Mouse (Mus musculus): ENCODE measurements around the gene Pir. TPM values are rescaled to one million over a fixed set of nuclear protein-coding genes. Genes with fewer than 3 reads are reported as not detected.
A peak's percentile ranks its signal among the peaks of the same experiment; 100 is the strongest.

The Pir gene
- total RNA-seq, 2 experiments from 2014 or later = 4.6 to 7.0 TPM

DNA sequence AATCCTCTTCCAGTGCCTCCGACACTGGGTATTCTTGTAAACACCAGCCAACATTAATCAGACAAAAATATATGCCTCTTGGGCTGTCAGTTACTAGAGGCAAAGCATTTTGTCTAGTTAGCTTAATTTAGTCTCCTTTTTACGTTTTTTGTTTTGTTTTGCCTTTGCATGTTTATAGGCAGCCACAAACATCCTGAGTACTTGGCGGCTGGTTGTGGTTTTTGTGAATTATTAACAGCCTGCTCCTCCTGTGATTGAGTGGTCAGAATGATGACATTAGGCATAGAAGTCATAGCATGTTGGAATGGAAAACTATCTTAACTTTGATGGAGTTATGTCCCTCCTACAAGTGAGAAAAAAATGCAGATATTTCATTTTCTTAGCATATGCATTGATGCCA is 101.4 kb downstream of the Pir start:
- intact Hi-C loops (cut with DNase I) = no loop called here
- Histone ChIP-seq H3K4me3 (no peak overlapping the region), H3K27ac (no peak overlapping the region)
- no peak for DNase-seq
- TF ChIP-seq CTCF (IDR thresholded peaks at IDR 0.05) = no peak

DNA sequence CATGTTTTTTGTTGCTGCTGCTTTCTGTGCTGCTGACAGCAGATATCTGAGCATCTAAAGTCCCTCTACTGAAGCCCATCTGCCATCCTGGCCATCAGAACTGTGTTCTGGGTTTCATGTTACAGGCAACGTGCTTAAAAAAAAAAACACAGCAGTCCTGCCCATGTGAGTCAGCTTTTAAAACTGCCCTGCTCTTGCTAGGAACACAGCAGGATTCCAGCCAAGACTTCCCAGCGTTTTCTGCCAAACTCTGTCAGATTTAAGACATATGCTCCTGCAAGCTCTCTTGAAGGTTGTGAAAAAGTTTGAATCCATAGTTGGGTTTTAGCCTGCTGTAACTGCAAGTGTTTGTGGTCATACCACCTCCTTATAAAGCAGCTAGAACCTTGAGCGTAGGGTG is 103.9 kb downstream of the Pir start, which contains the start of gene Vegfd:
TSS of gene Vegfd (plus strand) at position 298 of the 400 bp plus-strand sequence.
- TF ChIP-seq CTCF (IDR thresholded peaks at IDR 0.05) = no peak
- peak within 1 kb of the TSS; percentile 67 for H3K27ac ChIP-seq
- DNase-seq = peak; percentile 60
- peak within 1 kb of the TSS; percentile 50 for H3K4me3 ChIP-seq
- intact Hi-C loops (cut with DNase I) = no loop called here

DNA sequence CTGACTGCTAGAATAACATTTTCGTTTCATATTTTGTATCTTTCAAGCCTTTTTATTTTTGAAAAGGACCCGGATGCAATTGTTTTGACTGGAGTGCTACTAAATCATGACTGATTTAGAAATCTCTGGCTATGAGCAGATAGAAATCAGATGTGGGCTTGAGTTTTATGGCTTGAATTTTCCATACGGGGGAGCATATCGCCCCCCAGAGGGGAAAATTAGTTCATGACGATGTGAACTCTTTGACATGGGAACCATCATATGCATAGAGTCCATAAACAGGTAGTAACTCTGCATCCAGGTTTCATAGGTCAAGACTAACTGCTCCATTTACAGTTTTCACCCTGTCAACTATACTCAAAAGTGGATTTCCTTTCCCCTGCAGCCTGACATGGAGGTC is 105.4 kb downstream of the Pir start:
- intact Hi-C loops (cut with DNase I) = no loop called here
- H3K4me3 ChIP-seq = peak overlapping the region; percentile 13; the same call in 1 of the 2 replicates
- peak; percentile 19; the same call in 1 of the 2 replicates for TF ChIP-seq CTCF (IDR thresholded peaks at IDR 0.05)
- DNase-seq = no peak
- H3K27ac ChIP-seq = no peak overlapping the region

DNA sequence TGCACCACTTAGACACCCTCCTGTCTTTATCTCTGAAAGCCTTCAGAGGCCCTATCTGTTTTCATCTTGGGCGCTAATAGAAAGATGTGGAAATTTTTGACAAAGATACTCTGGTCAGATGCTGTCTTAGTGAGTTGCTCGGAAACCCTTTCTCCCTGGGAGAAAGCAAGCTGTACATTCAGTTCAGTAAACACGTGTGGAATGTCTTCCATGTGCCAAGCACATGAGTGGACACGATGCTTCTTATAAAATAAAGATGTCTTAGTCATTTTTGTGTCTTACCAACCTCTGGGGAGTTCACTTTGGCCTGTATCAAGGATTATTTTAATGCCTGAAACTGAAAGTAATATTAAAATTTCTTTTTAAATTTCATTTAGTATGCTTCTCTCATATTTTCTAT is 110.5 kb downstream of the Pir start:
- intact Hi-C loops (cut with DNase I) = no loop called here
- no peak for TF ChIP-seq CTCF (IDR thresholded peaks at IDR 0.05)
- DNase-seq = no peak
- Histone ChIP-seq H3K4me3 (no peak overlapping the region), H3K27ac (peak overlapping the region; percentile 25)

DNA sequence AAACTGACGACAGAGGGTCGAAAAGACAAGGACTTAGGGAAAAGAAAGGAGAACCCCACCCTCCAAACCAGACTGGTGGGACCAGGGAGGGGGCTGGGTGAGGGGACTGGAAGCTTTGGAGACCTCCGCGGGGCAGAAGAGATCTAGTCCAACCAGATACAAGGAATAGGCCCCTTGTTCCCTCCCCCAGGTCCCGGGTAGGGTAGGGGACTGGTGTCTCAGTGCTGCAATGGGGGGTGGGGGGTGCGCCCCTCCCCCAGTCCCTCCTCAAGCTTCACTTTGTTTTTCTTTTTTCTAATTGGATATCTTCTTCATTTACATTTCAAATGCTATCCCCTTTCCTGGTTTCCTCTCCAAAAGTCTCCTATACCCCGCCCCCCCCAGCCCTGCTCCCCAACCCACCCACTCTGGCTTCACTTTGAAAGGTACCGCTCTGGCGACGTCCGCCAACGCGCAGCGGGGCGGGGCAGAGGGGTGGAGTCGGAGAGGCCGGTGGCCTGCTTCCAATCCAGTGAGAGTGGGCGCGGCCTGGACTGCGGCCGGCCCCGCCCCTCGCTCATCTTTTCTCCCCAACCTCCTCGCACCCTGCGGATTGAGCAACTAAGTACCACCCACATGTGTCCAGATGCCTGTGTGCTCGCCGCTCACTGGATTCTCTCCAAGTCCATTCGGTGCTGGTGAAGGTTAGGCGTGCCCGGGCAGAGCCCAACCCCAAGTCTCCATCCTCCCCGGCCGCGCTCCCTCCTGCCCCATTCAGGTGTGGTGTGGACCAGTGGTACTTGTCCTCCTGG is 112.6 kb downstream of the Pir start:
- intact Hi-C loops (cut with DNase I) = no loop called here
- Histone ChIP-seq H3K4me3 (peak overlapping the region; percentile 67), H3K27ac (peak overlapping the region; percentile 54)
- TF ChIP-seq CTCF (IDR thresholded peaks at IDR 0.05) = no peak
- DNase-seq = peak; percentile 85

DNA sequence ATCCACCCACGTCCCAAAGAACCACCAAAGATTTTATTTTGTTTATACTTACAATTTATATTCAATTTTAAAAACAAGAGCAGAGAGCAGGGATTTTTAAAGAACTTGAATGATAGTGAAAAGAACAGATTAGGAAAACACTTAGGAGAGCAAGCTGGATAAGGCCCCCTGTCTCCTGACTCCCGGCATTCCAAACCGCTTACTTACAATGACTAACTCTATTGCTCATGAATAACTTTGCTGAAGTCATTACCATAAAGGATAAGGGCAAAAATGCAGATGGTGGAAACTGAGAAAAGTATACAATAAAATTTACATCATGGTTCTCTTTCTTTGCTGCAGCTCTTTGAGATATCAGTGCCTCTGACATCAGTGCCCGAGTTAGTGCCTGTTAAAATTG is 124.9 kb downstream of the Pir start:
- Histone ChIP-seq H3K4me3 (no peak overlapping the region), H3K27ac (no peak overlapping the region)
- TF ChIP-seq CTCF (IDR thresholded peaks at IDR 0.05) = no peak
- intact Hi-C loops (cut with DNase I) = no loop called here
- no peak for DNase-seq

DNA sequence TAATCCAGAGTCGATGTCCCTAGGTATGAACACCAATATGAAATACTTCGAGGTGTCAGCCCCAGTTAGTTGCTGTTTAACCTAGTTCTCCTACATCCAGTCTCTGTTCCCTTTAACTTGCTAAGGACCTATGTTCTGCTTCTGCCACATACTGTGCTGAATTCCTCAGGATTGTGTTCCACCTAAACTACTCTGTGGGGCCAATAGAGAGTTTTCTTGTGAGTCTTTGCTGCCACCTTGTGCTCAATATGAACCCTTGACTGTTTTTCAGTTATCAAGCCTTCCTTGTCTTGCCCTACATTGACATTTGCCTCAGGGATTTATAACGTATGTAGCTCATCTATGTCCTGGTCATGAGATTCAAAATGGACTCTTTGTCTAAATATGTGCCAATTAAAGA is 129.3 kb downstream of the Pir start:
- TF ChIP-seq CTCF (IDR thresholded peaks at IDR 0.05) = peak; percentile 64
- intact Hi-C loops (cut with DNase I) = loop anchor here (2.0 kb wide), 1 partner anchor 214 kb away; no protein-coding TSS in a partner anchor
- no peak for DNase-seq

DNA sequence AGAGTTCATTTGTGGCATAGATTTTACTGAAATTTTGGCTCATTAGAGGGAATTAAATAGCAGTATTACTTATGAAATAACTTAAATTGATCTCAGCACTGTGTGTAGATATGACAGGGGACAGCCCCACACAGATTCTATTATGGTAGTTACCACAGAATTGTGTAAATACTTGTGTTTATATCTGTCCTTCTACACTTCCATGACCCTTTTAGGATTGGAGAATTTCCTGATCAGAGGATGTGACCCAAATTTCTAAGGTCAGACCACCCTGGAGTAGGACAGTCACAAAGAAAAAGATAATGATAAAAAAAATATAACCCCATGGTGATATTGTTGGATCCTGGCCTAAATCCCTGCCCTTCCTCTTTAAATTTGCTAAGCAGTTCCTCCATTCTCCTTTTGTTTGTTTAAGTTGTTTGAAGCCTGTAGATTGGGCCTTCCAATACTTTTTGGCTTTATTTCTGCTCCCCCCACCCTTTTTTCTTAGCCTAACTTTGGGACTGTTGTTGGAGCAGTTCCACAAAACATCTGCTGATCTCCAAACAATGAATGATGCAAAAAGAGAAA is 136.0 kb downstream of the Pir start:
- no peak for DNase-seq
- TF ChIP-seq CTCF (IDR thresholded peaks at IDR 0.05) = no peak
- Histone ChIP-seq H3K27ac (no peak overlapping the region), H3K4me3 (no peak overlapping the region)
- intact Hi-C loops (cut with DNase I) = no loop called here

More for the DNA sequence above, 129.3 kb downstream of the Pir start:
- H3K4me3 ChIP-seq = no peak overlapping the region
- H3K27ac ChIP-seq = no peak overlapping the region

DNA sequence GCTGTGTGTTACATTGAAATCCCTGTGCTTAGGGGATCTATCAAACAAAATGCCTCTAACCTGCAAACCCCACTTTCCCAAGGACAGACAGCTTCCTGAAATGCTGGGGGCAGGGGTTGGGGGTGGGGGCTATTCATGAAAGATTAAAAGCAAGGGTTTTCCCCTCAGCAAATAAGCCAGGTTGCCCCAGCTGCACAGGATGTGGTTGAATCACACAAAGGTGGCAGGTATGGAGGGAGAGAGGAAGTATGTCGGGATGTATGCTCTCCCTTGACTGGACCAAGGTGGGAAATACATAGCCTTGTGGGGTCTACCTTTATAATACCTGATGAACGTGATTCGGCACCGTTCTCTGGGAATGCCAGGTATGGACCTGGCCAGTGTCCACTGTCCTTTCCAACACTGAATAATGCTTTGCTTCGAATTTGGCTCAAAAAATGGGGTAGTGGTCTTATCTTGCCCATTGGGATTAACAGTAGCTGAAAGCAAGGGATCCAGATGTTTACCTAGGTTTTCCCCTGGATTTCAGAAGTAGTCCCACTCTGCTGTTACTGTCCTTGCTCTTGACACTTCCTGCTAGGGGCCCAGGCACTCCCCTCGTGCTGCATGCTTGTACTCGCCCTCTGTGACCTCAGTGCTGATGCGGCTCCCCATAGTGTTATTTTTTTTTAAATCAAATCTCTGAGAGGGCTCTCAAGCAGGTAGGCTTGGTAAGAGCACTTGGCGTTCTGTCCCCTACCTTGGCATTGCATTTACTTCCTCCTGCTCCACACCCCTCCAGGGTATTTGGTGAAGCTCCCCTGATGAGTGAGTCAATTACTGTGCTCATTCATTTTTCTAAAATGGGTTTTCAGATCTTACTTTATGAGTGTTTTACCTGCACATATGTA is 137.2 kb downstream of the Pir start:
- no peak for TF ChIP-seq CTCF (IDR thresholded peaks at IDR 0.05)
- intact Hi-C loops (cut with DNase I) = no loop called here
- H3K27ac ChIP-seq = no peak overlapping the region
- no peak for DNase-seq
- H3K4me3 ChIP-seq = no peak overlapping the region

DNA sequence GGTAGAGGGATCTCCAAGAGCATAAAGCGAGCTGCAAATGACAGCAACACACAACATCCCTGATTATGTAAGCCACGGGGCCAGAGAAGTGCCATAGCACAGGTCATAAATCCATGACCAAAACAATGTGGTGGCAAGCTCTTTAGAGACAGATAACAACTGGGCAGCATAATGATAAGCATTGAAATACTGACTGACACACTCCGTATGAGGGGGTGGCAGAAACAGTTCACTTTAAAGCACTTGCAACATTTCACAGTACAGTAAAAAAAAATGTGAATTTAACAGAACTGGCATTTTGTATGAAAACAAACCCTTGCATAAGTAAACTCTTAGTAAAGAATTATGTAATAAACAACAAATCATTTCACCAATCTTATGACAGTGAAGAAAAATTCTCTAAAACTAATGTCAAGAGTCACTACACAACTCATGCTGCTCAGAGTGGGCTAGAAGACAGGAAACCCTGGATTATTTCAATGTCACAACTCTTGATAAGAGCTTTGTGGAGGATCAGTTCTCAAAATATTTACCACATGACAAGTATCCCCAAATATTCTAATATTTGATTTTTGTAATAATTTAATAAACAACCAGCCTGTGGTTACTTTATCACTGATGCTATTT is 139.2 kb downstream of the Pir start:
- no peak for TF ChIP-seq CTCF (IDR thresholded peaks at IDR 0.05)
- no peak overlapping the region for H3K4me3 ChIP-seq
- intact Hi-C loops (cut with DNase I) = no loop called here

DNA sequence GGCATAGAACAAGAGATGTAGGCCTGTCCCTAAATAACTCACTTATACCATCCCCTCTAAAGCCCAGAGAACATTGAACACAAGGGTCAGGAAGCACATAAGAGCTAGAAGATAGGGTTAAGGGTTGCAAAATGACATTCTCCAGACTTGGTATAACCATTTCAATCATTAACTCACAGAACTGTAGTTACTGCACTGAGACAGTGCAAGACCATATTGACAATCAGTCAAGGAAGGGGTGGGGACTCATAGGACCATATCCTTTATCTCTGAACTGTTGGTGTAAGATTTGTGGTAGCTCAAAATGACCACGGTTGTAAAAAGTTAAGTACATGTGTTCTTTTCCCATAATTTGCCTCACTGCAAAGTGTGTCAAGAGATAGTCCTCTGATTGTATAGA is 141.4 kb downstream of the Pir start:
- DNase-seq = no peak
- no peak for TF ChIP-seq CTCF (IDR thresholded peaks at IDR 0.05)
- intact Hi-C loops (cut with DNase I) = no loop called here
- Histone ChIP-seq H3K4me3 (no peak overlapping the region), H3K27ac (no peak overlapping the region)

More for the DNA sequence above, 139.2 kb downstream of the Pir start:
- DNase-seq = no peak
- no peak overlapping the region for H3K27ac ChIP-seq

DNA sequence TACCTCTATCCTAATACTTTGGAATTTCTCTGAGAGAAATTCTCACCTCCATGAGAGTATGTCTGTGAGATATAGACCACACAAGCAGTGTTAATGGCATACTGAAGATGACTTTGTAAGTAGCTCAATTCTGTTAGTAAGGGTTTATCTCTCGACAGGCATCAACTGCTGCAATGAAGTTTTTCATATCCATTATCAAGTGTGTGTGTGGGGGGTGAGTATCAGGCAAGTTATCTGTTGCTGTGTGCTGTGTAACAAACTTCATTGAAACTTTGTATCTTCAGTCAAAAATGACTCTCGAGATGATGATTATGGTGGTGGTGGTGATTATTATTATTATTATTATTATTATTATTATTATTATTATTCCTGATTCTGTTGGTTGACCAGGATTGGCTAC is 147.6 kb downstream of the Pir start:
- Histone ChIP-seq H3K27ac (no peak overlapping the region), H3K4me3 (no peak overlapping the region)
- intact Hi-C loops (cut with DNase I) = no loop called here
- DNase-seq = no peak
- TF ChIP-seq CTCF (IDR thresholded peaks at IDR 0.05) = no peak
